Mouse (Mus musculus) liver, embryonic 14.5 days (tissue): ENCODE measurements around the gene B230307C23Rik.

Experiments
- CTCF ChIP-seq: IDR thresholded peaks from 2 replicates; pipeline ENCODE4 v1.5.1; 2016; ENCODE audit warnings: antibody characterized with exemption, low read depth, control low read depth
- EP300 ChIP-seq: IDR thresholded peaks from 2 replicates; pipeline ENCODE4 v1.6.1; 2016; ENCODE audit warnings: antibody characterized with exemption, low read depth

- TF ChIP-seq CTCF (no peak), EP300 (peak; percentile 68)
These were observed 43.8 kb upstream of the B230307C23Rik start for GRCm38 (mm10) chr16:97953300-97953699.
